Mouse (Mus musculus): ENCODE results near the gene Abhd8.
A peak's percentile ranks its signal among the peaks of the same experiment; 100 is the strongest.

DNA sequence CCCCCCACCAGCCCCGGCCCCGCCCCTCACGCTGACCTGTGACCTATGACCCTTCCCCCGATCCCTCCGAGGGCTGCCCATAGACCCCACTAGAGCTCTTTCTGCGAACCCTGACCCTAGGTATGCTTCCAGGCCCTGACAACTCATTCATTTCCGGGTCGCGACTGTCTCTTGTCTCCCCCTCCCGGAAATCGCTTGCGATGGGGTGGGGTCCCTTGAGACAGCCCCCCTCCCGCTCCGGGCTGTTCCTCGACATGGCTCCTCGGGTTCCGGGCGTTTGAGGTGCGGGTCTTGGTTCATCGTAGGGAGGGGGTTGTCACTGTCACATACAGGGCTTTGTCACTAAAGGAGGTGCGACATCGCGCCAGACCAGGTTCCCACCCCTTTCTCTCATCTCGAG, 6.0 kb upstream of the Abhd8 start:
- no peak for TF ChIP-seq ZNF384 (IDR thresholded peaks at IDR 0.05; ENCODE audit: low read depth, low read length)
- 0 out of 2 replicates have a peak, but pooled peaks have one; percentile 50 for TF ChIP-seq CHD2 (IDR thresholded peaks at IDR 0.05; ENCODE audit: low read depth, low read length)
